Mouse (Mus musculus) ovary, postnatal 14 days (tissue): ENCODE data around the gene Gm28230.

Experiments
- DNase-seq: peaks from one replicate; pipeline ENCODE4 v3.0.0; 2022; ENCODE audit warnings: low spot score

Gene Gm28230

DNA sequence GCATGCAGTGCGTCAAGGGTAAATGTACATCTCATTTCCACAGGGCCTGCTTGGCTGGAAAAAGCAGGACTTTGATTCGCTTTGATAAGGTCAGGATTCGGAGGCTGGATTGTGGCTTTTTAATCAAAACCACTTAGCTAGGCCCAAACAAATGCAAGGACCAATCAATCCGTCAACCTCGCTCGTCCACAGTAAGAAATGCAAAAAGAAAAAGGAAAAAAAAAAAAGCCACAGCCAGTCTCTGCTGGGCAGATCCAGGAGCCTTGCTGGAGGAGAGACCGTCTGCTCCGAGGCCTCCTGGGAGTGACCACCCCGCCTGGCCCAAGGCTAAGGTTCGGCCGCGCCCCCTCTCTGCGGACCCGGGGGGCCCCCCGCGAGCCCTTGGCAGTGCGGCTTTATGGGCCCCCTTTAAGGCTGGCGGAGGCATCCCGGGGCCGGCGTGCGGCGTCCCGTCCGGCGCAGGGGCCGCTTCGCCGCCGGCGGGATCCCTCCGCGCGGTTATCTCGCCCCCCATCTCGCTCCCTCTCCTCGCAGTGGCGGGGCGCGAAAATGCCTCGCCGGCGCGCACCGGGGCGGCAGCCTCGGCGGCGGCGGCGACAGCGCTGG is 22.0 kb upstream of the Gm28230 start, which contains the start of gene Hoxd8:
TSS of gene Hoxd8 (plus strand) at position 223 of the 606 bp plus-strand sequence.
- peak; percentile 71 for DNase-seq

DNA sequence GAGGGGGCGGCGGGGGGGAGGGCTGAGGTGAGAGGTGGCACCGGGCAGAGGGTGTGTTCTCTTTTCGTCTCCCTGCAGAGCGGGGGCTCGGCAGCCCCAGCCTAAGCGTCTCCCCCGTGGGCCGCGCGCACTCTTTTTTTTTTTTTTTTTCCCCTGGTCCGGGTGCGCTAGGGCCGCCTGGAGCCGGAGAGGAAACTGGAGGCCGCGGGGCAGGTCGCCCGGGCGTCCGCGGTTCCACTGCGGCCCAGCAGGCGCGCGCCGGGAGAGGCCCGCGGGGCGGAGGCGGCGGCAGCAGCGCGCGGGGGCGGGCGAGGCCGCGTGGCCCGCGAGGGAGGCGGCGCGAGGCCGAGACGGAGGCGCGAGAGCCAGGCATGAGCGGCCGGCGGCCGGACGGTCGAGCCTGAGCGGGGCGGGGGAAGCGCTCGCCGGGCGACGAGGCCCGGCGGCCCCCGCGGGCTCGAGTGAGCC is 21.5 kb upstream of the Gm28230 start:
- no peak for DNase-seq

DNA sequence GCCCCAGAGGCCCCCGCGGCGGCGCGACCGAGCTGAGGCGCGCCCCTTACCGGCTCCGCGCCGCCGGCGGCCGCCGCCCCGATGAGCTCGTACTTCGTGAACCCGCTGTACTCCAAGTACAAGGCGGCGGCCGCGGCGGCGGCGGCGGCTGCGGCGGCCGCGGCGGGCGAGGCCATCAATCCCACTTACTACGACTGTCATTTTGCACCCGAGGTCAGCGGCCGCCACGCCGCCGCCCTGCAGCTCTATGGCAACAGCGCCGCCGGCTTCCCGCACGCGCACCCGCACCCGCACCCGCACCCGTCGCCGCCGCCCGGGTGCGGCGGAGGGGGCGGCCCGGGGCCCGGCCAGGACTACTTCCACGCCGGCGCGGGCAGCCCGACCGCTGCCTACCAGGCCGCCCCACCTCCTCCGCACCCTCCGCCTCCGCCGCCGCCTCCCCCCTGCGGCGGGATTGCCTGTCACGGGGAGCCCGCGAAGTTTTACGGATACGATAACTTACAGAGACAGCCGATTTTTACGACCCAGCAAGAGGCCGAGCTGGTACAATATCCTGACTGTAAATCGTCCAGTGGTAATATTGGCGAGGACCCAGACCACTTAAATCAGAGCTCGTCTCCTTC is 20.9 kb upstream of the Gm28230 start:
- no peak for DNase-seq

DNA sequence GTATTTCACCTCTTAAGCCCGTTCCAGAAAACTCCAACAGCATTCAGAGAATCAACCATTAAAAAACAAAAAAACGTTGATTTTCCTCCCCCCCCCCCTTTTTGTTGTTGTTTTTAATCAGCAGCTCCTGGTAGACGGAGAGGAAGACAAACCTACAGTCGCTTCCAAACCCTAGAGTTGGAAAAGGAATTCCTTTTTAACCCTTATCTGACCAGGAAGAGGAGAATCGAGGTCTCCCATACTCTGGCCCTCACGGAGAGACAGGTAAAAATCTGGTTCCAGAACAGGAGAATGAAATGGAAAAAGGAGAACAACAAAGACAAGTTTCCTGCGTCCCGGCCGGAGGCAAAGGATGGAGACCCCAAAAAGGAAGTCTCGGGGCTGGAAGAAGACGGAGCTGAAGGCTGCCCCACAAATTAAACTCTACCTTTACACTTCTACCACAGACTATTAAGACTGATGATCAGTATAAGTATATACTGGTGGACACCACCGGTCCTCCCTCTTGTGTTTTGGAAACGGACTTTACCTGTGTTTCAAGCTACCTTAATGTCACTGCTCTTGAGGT is 20.1 kb upstream of the Gm28230 start:
- no peak for DNase-seq

DNA sequence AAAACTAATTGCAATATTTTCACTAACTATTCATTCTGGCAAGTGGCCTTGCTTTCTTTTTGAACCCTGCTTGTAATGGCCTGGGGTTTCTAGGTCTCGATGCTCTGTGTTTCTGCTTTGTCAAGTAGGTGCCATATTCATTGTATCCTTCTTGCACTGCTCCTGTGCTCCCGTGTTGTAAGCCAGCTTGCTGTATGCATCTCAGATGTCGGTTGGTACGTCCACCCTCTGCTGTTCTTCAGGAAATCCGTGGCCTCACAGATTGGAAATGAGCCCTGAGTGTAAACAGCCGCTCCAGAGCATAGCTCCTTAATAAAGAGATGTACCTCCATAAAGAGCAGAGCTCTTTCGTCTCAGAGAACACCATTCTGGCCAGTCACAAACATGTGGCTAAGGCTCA is 18.9 kb upstream of the Gm28230 start:
- no peak for DNase-seq

DNA sequence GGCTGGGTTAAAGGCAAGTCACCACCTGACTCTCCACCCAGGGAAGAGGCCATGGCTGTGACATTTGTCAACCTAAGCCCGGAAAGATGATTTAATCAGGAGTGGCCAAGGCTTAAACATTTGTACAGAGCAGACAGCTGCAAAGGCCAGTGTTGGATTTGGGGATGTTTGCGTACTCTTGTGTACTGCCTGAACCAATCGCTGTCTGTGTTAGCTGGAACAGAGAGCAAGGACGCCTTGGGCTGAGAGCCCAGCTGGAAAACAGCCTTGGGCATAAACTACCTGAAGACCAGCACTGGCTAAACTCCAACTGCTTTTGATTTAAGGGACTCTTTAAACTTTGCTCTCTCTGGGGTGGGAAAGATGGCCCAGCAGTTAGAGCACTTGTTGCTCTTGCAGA is 17.9 kb upstream of the Gm28230 start:
- no peak for DNase-seq

DNA sequence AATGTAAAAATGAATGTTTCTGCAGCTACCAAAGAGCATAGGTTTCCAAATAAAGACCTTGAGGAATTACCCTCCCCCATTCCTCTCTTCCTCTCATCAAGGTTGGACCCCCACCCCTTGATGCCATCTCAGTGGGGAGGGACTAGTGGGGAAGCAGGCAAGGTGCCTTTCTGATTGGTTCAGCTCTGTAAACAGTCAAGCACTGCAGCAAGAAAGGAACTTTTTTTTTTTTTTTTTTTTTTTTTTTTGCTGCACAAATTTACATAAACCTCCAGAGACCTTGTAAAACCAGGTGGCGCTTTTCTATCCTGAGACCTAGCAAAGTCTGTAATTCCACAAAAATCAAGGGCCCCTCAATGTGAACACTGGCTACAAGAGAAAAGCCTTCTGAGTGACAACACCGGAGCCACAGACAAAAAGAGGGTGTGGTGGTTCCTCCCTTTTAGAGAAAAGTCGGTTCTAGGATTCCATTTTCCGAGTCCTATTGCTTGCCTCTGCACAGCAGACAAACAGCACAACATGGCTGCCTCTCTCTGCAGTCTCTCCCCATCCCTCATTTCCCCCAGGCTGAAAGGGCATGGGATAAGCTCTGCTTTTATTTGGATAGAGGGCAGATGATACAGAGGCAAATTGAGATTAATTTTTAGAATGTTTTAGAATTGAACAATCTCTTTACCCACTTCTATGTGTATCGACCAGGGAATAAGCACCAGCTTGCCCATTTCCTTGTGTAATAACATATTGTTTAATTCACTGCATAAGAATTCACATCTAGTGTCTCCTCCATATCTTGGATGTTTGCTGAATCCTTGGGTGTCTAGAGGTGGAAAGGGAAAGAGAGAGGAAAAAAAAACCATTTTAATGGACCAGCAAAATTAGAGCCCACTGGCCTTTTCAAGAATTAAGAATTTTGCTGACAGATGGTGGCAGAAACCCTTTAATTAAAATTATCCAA is 16.8 kb upstream of the Gm28230 start:
- no peak for DNase-seq

DNA sequence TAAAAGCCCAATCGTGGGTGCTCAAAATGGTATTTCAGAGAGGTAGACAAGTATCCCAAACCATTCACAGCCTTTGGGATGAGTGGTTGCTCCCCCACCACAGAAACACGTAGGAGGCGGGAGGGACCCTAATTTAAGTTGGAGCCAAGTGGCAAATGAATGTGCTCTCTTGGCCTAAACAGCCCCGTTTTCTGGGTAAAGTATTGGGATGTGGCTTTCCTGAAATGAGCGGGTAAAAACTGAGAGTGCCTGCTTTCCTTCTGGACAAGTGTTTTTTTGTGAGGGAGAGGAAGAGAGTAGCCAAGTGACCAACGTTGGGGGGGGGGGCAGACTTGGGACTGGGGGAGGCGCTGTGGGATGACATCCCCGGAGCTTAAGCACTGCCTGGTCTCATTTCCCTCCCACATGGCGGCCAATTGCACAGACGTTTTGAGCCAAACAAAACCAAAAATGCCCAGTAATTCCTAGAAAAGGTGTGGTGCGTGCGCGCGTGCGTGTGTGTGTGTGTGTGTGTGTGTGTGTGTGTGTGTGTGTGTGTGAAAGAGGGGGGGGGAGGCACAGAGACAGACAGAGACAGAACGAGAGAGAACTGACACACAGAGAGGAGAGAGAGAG is 15.5 kb upstream of the Gm28230 start:
- no peak for DNase-seq

DNA sequence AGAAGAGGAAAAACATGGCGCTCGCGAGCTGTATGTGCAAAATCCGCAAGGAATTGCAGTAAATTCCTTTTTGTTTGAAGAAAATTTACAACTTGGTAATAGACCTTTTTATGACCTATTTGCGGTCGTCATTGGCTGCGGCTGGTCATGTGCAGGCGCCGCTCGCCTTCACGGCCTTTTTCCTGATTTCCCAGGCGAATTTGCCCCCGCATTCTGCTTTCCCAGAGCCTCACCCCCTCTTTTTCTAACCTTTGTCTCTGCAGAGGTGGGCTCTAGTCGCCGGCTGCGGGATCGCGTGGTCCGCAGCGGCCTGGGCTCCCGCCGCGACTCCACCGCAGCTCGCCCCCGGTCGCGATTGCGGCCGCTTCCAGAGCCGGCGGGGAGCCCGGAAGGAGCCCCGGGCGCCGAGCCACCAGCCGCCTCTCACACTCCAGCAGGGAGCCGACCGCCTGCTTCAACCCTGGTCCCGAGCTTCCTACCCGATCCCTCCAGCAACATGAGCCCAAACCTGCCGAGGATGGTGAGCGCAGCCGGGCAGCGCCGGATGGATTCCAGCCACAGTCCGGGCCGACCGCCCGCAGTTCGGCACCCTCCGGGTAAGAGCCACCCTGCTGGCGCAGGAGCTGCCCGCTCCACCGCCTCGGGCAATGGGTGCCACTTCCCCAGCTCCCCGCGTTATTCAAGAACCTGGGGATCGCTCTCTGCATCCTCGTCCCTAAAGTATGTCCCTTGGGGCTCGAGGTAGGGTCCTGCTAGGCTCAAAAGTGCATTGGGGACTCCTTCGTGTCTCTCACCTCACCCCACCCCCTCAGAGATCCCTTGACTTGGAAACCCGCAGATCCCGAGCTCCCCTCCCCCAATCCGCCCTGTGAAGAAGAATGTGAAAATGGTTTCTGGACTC is 14.6 kb upstream of the Gm28230 start, which contains the start of the genes Hoxd3 and Hoxd4:
TSS of gene Hoxd3 (plus strand) at position 207 of the 901 bp plus-strand sequence.
TSS of gene Hoxd4 (plus strand) at position 209 of the 901 bp plus-strand sequence.
- DNase-seq = no peak

DNA sequence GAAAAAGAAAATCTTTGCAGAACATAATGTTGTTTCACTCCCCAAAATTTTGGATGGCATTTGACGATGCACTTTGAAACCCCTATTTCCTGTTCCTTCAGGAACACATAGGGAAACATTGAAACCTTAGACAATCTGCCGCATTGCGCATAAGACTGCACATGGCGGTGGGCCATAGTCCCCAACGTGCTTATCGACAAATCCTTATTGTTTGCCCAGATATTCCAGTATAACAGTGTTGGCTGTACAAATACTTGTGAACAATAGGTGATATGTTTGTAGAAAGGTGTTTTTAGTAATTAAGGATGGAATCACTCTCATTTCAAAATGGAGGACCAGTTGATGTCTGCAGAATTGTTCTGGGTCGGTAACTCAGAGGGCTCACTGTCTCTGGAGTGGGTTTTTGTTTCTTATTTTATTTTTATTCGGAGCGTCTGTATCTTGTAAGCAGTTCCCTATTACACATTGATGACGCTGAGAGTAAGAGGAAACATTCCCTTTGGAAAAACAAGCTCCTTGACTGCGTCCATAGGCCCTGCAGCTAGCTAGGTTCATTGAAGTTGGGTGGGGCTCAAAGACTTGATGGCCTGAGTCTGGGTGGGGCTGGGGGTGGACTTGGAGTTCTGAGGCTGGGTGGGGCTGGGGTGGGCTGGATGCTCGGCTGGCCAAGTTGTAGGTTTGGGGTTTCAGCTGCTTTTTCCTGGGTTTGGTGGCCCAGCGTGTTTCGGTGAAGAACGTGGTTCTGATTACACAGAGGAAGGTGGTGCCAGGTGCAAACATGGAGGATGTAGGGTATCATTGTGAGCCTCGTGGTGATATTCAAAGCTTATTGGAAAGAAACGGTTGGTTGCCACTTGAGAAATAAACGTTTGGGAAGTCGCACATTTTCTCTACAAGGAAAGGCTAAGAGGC is 13.0 kb upstream of the Gm28230 start:
- no peak for DNase-seq

DNA sequence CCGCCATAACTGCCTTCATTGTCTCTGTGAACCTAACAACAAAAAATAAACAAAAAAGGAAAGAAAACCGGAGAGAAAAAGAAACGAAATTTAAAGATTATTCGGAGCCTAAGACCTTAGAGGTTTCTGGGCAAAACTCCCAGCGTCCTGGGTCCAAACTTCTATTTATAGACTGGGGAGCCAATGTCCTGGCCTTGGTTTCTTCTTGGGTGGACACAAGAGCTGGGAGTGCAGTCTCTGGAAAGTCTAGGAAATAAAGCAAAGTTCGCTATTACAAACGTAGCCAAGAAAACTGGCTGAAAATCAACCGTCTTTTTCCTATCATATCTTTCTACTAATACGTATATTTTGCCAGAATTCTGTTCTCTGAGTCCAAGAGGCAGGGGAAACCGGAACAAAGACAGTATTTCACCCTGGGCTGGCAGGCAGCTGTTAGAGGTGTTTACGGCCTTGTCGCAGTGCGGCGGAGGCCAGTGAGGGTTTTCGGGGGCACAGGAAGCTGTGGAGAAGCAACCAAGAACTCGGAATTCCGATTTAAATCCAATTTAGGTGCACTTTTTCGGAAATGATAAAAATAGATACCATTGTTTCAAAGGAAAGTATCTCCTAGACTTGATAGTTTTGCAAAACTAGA is 12.3 kb upstream of the Gm28230 start:
- no peak for DNase-seq

DNA sequence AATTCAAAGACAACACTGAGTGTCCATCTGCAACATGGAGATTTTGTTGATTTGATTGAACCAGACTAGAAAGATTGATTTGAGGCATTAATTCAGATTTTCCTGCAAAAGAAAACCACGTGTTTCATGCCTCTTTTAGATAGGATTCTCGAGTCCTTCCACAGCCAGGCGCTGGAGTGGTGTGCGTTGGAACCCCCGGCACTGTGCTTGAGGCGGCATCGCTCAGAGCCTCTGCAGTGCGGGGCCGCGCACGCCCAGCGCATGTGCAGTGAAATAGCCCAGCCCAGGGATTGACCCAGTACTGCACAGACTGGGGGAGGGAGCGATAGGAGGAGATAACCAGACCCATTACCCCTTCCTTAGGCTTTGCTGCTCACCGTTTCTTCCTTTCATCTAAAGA is 11.6 kb upstream of the Gm28230 start:
- DNase-seq = no peak

DNA sequence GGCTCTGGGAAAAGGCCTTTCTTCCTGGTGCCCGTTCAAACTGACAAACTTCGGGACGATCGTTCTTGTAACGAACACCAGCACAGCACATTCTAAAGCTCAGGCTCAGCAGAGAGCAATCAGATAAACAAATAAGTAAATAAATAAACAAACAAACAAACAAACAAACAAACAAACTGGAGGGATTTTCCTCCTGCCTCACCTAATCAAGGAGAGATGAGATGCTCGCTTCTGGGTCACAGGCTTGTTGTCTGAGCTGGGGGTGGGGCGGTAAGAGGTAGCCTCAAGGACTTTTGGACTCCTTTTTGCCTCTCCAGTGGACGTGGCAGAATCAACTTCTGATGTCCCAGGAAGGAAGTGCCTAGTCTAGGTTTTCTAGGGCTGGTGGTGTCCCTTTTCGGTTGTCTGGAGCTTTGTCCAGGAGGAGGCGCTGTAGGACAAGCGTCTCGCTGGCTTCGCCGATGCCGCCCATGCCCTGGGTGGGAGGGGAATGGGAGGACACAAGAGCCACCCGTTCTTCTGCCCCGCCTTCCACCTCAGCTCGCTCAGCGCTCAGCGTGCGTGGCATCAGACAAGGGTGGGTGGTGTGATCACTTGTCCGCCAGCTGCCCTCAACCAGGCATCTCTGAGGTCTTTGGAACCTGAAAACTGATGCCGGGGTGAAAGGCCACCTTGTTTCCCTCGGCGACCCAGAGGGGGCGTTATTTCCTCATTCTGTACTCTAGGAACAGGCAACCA is 10.9 kb upstream of the Gm28230 start:
- DNase-seq = peak; percentile 95

DNA sequence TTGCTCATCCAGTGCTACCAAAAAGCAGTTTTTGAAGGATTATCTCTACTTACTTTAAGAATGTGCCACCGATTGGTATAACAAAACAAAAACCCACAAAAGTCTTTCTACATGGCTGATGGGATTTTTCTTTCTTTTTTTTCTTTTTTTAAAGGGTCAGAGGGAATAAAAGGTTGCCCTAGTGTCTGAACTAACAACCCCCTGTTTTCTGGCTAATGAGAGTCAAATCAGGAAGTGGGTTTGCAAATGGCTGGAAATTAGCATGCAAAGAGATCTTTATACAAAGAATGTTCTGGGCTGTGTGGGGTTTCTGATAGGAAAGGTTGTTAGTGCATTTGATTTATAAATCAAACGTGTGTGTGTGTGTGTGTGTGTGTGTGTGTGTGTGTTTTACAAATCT is 6.1 kb upstream of the Gm28230 start:
- DNase-seq = no peak

DNA sequence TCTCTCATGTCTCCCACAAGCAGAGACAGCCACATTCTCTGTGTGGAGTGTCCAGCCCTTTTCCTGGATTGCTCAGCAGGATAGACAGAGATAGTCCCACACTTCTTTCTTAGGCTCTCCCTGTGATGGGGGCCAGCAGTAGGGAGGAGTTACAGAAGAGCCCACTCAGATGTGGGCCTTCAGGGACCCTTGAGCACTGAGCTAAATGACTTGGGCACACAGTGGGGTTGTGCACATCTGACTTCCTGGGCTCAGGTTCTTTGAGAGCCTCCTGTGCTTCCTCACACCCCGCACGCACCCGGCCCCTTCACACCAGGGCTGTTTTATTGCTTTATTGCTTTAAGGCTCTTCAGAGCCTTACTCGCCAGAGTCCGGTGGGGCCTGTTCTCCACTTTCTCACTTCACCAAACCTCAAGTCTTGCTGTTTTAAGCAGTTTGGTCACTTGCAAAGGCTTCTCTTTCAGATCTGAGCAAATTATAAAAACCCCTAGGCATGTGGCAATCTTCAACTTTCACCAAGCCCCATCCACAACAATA is 5.5 kb upstream of the Gm28230 start:
- no peak for DNase-seq

DNA sequence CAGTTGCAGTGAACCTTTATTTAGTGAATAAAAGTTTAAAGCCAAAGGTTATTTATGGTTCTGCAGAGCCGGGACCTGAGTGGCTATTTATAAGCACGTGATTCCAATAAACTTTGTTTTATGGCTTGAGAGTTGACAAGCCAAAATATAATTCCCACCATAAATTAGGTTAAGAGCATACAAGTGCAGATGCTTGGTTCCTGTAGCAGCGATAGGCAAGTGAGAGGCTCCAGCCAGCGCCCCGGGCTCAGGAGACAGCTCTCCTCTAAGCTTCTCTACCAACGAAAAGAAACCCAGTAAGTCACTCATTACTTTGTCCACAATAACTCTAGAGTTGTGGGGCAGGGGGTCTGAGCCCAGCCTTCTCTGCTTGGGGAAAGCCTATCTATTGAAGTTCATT is 4.6 kb upstream of the Gm28230 start:
- no peak for DNase-seq

DNA sequence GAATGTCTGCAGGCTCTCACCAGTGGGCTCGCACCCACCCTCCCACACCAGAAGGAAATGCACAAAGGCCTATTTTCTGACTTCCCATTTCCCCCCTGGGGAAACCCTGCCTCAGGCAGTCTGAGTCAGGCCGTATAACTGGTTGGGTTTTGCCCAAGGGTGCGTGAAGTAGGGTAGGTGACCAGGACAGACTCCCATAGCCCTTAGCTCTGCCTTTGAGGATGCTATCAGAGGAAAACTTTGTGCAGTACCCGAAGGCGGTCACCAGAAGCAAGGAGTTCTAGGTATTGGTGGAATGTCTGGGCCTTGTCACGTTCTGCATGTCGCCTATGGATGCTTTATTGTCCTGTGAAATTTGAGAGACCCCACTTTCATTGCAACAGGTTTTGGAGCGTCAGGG is 3.6 kb upstream of the Gm28230 start:
- no peak for DNase-seq
